Mouse (Mus musculus) spleen, adult 2 months (tissue): ENCODE results near the gene LTO1. TPM values are rescaled to one million over a fixed set of nuclear protein-coding genes. Genes with fewer than 3 reads are reported as not detected.
A peak's percentile ranks its signal among the peaks of the same experiment; 100 is the strongest.

Source experiments
- DNase-seq, 2 experiments: peaks; one replicate each; pipeline versions ENCODE4 v3.0.0 to v3.0.0-alpha.2; 2012 to 2021; ENCODE audit warnings: low spot score in 2 of 2, low read depth in 1 of 2
- H3K27ac ChIP-seq: fragments of 200-500 bp; 2 replicates; pipeline ENCODE4 v1.5.1; 2012; ENCODE audit warnings: low read length, inconsistent platforms; ENCODE audit not compliant: insufficient read depth
- H3K27me3 ChIP-seq: fragments of 200-500 bp; 2 replicates; pipeline ENCODE4 v1.6.1; 2012; ENCODE audit warnings: mild to moderate bottlenecking, moderate library complexity, low read length, inconsistent platforms; ENCODE audit not compliant: control insufficient read depth, insufficient read depth
- H3K36me3 ChIP-seq: fragments of 200-500 bp; 2 replicates; pipeline ENCODE4 v1.6.1; 2012; ENCODE audit warnings: mild to moderate bottlenecking, low read length, inconsistent platforms; ENCODE audit not compliant: control insufficient read depth, insufficient read depth
- H3K4me1 ChIP-seq: fragments of 200-500 bp; 2 replicates; pipeline ENCODE4 v1.6.1; 2011; ENCODE audit warnings: inconsistent platforms; ENCODE audit not compliant: control insufficient read depth, insufficient read depth, insufficient read length
- H3K4me3 ChIP-seq: fragments of 200-500 bp; 2 replicates; pipeline ENCODE4 v1.5.1; 2011; ENCODE audit warnings: mild to moderate bottlenecking, inconsistent platforms; ENCODE audit not compliant: insufficient read depth, insufficient read length; ENCODE audit errors: extremely low read depth
- CTCF ChIP-seq: fragments of 200-500 bp; IDR thresholded peaks from 2 replicates; pipeline ENCODE4 v1.5.1; 2011; ENCODE audit warnings: mild to moderate bottlenecking, inconsistent platforms; ENCODE audit not compliant: insufficient read depth, insufficient read length, insufficient replicate concordance; ENCODE audit errors: extremely low read depth
- POLR2A ChIP-seq: fragments of 200-500 bp; IDR thresholded peaks from 2 replicates; pipeline ENCODE4 v1.6.1; 2011; ENCODE audit warnings: low read depth, low read length, inconsistent platforms
- WGBS: fragments of 180-500 bp; shearing (Covaris S2); methylation state at CpG from one replicate; pipeline ENCODE4 v1.1.7; 2018; 5-methylcytosine and 5-hydroxymethylcytosine counted together
- polyA plus RNA-seq: library from polyadenylated mRNA; depleted of rRNA; stranded (reverse); fragments of >200 nt; gene quantifications from 2 replicates; pipeline ENCODE4 v1.2.3, GENCODE M21; 2012

Gene LTO1
- polyA plus RNA-seq, 1 experiment = 8.4 TPM

DNA sequence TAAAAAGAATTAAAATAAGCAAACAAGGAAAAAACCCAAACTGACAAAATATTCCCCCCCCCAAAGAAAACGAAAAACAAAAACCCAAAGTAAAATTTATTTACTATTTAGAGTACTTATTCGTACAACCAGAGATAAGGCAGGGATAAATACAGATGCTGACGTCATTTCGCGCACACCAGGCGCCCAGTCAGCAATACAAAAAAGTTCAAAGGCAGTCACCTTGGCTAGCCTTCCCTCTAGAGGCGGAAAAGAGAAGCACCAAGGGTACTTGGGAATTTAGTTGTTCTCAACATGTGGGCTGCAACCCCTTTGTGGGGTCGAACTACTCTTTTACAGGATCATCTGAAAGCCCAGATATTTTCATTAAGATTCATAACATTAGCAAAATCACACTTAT, 7.1 kb upstream of the LTO1 start:
- H3K27ac ChIP-seq = no peak overlapping the region
- H3K27me3 ChIP-seq = no peaks in the 10 kb centered on the region
- no peaks in the 10 kb centered on the region for H3K36me3 ChIP-seq
- TF ChIP-seq POLR2A (no peak), CTCF (no peak)
- no peak for DNase-seq
- H3K4me1 ChIP-seq = no peaks in the 10 kb centered on the region
- 14% methylated on average over 8 of the region's 8 CpGs for WGBS
- H3K4me3 ChIP-seq = no peak overlapping the region

DNA sequence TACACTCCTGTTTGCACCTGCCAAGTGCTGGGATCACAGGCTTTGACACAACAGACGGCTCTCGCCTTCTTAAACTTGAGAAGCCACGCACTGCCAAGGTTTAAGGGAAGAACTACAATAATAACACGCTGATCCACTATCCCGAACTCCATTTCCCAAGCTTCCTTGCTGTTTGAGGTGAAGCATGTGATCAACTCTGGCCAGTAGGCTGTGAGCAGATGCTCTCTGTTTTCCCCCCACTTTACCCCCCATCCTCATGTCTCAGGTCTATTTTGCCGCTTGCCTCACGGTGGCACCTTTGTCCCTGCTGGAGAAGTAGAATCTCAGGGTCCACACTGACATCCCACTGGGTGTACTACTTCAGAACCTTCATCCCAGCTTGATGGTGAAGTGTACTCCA, 6.2 kb upstream of the LTO1 start:
- WGBS = 75% methylated on average over 7 of the region's 7 CpGs
- Histone ChIP-seq H3K4me1 (no peaks in the 10 kb centered on the region), H3K4me3 (no peak overlapping the region), H3K27ac (no peak overlapping the region), H3K36me3 (no peaks in the 10 kb centered on the region), H3K27me3 (no peaks in the 10 kb centered on the region)
- TF ChIP-seq CTCF (no peak), POLR2A (no peak)
- no peak for DNase-seq

DNA sequence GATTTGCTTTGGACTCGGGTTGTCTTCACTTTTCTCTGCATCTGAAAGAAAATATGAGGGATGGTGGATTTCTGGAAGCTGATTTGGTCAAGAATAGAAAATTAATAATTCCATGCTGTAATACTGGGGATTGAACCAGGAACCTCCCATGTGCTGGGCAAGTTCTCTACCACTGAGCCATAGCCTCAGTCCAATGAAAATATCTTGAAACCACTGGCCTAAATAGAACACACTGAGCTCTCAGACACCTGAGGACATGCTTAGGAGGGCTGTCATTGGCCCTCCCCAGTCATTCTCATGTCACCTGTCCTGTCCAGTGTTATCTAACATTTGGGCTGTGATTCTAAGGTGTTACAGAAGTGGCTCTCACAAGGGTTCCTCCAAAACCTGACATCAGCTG, 3.8 kb upstream of the LTO1 start:
- 78% methylated on average over 1 of the region's 1 CpGs for WGBS
- Histone ChIP-seq H3K27me3 (no peaks in the 10 kb centered on the region), H3K36me3 (no peaks in the 10 kb centered on the region), H3K4me1 (peaks cover 6% of the 10 kb centered on the region; the same call in 1 of the 2 replicates), H3K27ac (no peak overlapping the region), H3K4me3 (no peak overlapping the region)
- TF ChIP-seq POLR2A = no peak
- no peak for TF ChIP-seq CTCF
- DNase-seq = no peak

DNA sequence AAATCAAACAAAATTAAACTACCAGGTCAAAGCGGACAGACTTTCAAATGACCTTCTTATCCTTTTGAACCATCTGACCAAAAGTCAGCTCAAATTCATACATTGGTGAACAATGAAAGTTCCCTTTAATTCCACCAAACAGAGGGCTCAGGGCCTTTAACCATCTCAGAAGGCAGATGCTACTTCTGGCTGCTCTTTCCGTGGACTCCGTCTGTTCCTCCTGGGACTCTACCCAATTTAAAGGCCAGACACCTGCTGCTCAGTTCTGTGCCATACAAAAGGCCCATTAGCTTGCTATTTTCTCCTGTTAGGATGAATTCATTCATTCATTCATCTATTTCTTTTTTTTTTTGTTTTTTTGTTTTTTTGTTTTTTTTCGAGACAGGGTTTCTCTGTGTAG, 2.0 kb upstream of the LTO1 start:
- peaks cover 4% of the 10 kb centered on the region for H3K36me3 ChIP-seq
- WGBS = 89% methylated on average over 4 of the region's 4 CpGs
- no peaks in the 10 kb centered on the region for H3K27me3 ChIP-seq
- no peak for TF ChIP-seq CTCF
- no peak for TF ChIP-seq POLR2A
- no peak overlapping the region for H3K4me3 ChIP-seq
- H3K4me1 ChIP-seq = peaks cover 8% of the 10 kb centered on the region; the same call in 1 of the 2 replicates
- DNase-seq = no peak
- no peak overlapping the region for H3K27ac ChIP-seq

DNA sequence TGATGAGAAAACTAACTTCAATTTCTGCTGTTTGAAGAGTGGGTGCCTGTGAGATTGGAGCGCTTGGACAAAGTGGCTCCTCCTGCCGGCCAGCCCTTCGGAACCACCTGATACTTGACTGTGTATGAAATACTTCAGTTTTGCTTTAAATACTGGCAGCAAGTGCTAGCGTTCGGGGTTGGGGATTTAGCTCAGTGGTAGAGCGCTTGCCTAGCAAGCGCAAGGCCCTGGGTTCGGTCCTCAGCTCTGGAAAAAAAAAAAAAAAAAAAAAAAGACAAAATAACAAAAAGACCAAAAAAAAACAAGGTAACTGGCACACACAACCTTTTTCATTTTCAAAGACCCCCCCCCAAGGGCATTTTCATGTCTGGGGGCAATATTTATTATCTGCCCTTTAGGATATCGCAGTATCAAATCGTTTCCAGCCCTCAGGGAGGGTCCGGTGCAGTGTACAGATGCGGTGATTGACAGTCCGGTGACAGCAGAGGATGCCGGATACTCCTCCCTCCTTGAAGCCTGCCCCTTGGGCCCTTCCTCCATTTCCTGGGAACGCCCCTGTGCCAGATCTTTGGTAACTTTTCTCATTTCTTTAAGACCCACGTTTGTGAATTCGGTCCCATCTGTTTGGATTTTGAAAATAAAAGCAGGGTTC, 478 bp upstream of the LTO1 start:
- Histone ChIP-seq H3K4me3 (peak overlapping the region; percentile 97), H3K36me3 (peaks cover 13% of the 10 kb centered on the region), H3K27me3 (no peaks in the 10 kb centered on the region), H3K27ac (peak overlapping the region; percentile 85), H3K4me1 (peaks cover 8% of the 10 kb centered on the region; the same call in 1 of the 2 replicates)
- no peak for TF ChIP-seq CTCF
- TF ChIP-seq POLR2A = no peak
- no peak for DNase-seq
- WGBS = 11% methylated on average over 17 of the region's 17 CpGs

DNA sequence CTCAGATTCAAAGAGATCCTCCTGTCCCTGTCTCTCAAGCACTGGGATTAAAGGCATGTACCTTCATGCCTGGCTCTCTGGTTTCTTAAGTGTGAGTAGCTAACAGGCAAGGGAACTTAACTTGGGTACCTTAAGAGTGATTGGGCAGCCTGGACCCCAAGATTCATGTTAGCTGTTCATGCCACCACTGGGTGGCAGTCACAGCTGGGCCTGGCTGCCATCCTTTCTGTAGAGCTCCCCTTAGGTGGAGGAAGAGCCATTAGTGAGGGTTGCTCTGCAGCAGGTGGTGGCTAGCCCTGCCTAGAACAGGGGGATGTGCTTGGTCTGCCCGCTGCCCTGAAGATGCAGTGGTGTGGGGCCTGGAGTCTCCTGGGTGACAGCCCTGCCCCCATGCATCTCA, 3.9 kb downstream of the LTO1 start:
- Histone ChIP-seq H3K36me3 (peaks cover 22% of the 10 kb centered on the region), H3K27ac (no peak overlapping the region), H3K4me3 (no peak overlapping the region), H3K27me3 (no peaks in the 10 kb centered on the region), H3K4me1 (peaks cover 8% of the 10 kb centered on the region; the same call in 1 of the 2 replicates)
- TF ChIP-seq POLR2A (no peak), CTCF (no peak)
- 83% methylated on average over 1 of the region's 1 CpGs for WGBS
- no peak for DNase-seq

DNA sequence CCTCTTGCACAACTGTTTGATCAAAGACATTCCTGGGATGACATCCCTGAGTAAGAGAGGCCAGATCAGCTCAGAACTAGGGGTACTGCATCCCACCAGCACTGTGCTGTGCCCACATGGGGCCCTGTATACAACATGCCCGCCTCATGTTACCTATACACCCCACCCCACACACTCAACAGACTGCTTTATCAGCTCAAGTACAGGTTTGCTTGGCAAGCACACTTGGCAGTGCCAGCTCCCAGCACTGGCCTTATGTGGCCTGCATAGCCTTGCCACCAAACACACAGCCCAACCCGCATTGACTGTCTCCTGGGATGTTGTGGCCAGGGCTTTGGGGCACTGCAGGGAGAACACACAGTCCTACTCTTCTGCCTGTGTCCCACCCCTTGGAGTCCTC, 12.7 kb downstream of the LTO1 start:
- Histone ChIP-seq H3K4me3 (no peak overlapping the region), H3K4me1 (peaks cover 2% of the 10 kb centered on the region), H3K27me3 (no peaks in the 10 kb centered on the region), H3K27ac (no peak overlapping the region), H3K36me3 (no peaks in the 10 kb centered on the region)
- DNase-seq = no peak
- 59% methylated on average over 2 of the region's 2 CpGs for WGBS
- TF ChIP-seq POLR2A = no peak
- no peak for TF ChIP-seq CTCF
